Mouse (Mus musculus) lung, postnatal 0 days (tissue): ENCODE measurements around the gene Amn. TPM values are rescaled to one million over a fixed set of nuclear protein-coding genes. Genes with fewer than 3 reads are reported as not detected.

Experiments used
- ATAC-seq: fragments of 200-750 bp; cut with Nextera tagmentation; 2 replicates; pipeline ENCODE4 v1.8.0; 2017; ENCODE audit warnings: moderate library complexity
- DNase-seq: peaks from one replicate; pipeline ENCODE4 v3.0.0-alpha.2; 2016; ENCODE audit warnings: low spot score
- H3K27ac ChIP-seq: fragments of 300-500 bp; sonication (generic); 2 replicates; pipeline ENCODE4 v1.5.1; 2014; ENCODE audit warnings: antibody characterized with exemption, mild to moderate bottlenecking, low read length, mixed read lengths
- H3K27me3 ChIP-seq: fragments of 300-500 bp; sonication (generic); replicated peaks from 2 replicates; pipeline ENCODE4 v1.6.1; 2014; ENCODE audit warnings: low read length, mixed read lengths; ENCODE audit not compliant: insufficient read depth
- H3K36me3 ChIP-seq: fragments of 300-500 bp; sonication (generic); 2 replicates; pipeline ENCODE4 v1.6.1; 2014; ENCODE audit warnings: low read length, mixed read lengths; ENCODE audit not compliant: insufficient read depth
- H3K4me1 ChIP-seq: fragments of 300-500 bp; sonication (generic); 2 replicates; pipeline ENCODE4 v1.6.1; 2014; ENCODE audit warnings: antibody characterized with exemption, low read depth, low read length, mixed read lengths; ENCODE audit not compliant: insufficient read depth
- H3K4me2 ChIP-seq: fragments of 300-500 bp; sonication (generic); replicated peaks from 2 replicates; pipeline ENCODE4 v1.6.1; 2014; ENCODE audit warnings: low read depth, mild to moderate bottlenecking, low read length, moderate library complexity, mixed read lengths
- H3K4me3 ChIP-seq: fragments of 300-500 bp; sonication (generic); 2 replicates; pipeline ENCODE4 v1.5.1; 2014; ENCODE audit warnings: low read depth, low read length
- H3K9ac ChIP-seq: fragments of 300-500 bp; sonication (generic); replicated peaks from 2 replicates; pipeline ENCODE4 v1.6.1; 2014; ENCODE audit warnings: low read depth, mild to moderate bottlenecking
- H3K9me3 ChIP-seq: fragments of 300-500 bp; sonication (generic); 2 replicates; pipeline ENCODE4 v1.6.1; 2016; ENCODE audit warnings: low read length, mixed read lengths
- CTCF ChIP-seq: IDR thresholded peaks from 2 replicates; pipeline ENCODE4 v1.5.1; 2016; ENCODE audit warnings: antibody characterized with exemption, mild to moderate bottlenecking
- EP300 ChIP-seq: IDR thresholded peaks from 2 replicates; pipeline ENCODE4 v1.6.1; 2016; ENCODE audit warnings: antibody characterized with exemption, mild to moderate bottlenecking, control low read depth
- WGBS: fragments of 180-500 bp; shearing (Covaris S2); extraction: QIAGEN DNeasy Blood & Tissue Kit; methylation state at CpG from one replicate; pipeline ENCODE4 v1.1.7; 2014; 5-methylcytosine and 5-hydroxymethylcytosine counted together
- polyA plus RNA-seq: library from polyadenylated mRNA; unstranded; fragments of >200 nt; fragmentation: Nextera tagmentation; extraction: Ambion mirVana; gene quantifications from 2 replicates; pipeline ENCODE4 v1.2.1, GENCODE M21; 2015

Amn gene
- polyA plus RNA-seq, 1 experiment from 2014 or later = 0.31 TPM

- WGBS = 73% methylated on average over 8 of the region's 8 CpGs
- H3K4me2 ChIP-seq = no peak overlapping the region
- ATAC-seq = peak; percentile 40; the same call in 1 of the 2 replicates
These were observed 35.9 kb downstream of the Amn start for GRCm38 (mm10) chr12:111306821-111307220.

GRCm38 (mm10) chr12:111309256-111309655, 38.4 kb downstream of the Amn start:
- no peak for ATAC-seq
- Histone ChIP-seq H3K4me1 (no peaks in the 10 kb centered on the region), H3K27me3 (no peaks in the 10 kb centered on the region), H3K36me3 (peaks cover 73% of the 10 kb centered on the region), H3K9me3 (no peaks in the 10 kb centered on the region), H3K9ac (no peak overlapping the region), H3K4me2 (no peak overlapping the region), H3K27ac (no peak overlapping the region), H3K4me3 (no peak overlapping the region)
- WGBS = 80% methylated on average over 12 of the region's 12 CpGs
- TF ChIP-seq EP300 = no peak
- no peak for DNase-seq

More at GRCm38 (mm10) chr12:111306821-111307220, 35.9 kb downstream of the Amn start:
- no peak overlapping the region for H3K4me3 ChIP-seq
- no peaks in the 10 kb centered on the region for H3K9me3 ChIP-seq
- H3K27me3 ChIP-seq = no peaks in the 10 kb centered on the region
- DNase-seq = peak; percentile 20
- no peak for TF ChIP-seq EP300
- H3K27ac ChIP-seq = no peak overlapping the region
- H3K9ac ChIP-seq = no peak overlapping the region
- H3K4me1 ChIP-seq = no peaks in the 10 kb centered on the region
- peaks cover 64% of the 10 kb centered on the region for H3K36me3 ChIP-seq

- WGBS = 74% methylated on average over 14 of the region's 14 CpGs
- DNase-seq (no peak), ATAC-seq (no peak)
- H3K4me1 ChIP-seq = no peaks in the 10 kb centered on the region
- no peak overlapping the region for H3K27ac ChIP-seq
- no peaks in the 10 kb centered on the region for H3K9me3 ChIP-seq
- TF ChIP-seq CTCF = no peak
- no peak for TF ChIP-seq EP300
- H3K4me3 ChIP-seq = no peak overlapping the region
- no peak overlapping the region for H3K4me2 ChIP-seq
- no peak overlapping the region for H3K9ac ChIP-seq
- no peaks in the 10 kb centered on the region for H3K27me3 ChIP-seq
- H3K36me3 ChIP-seq = peaks cover 72% of the 10 kb centered on the region
These were observed 39.0 kb downstream of the Amn start for GRCm38 (mm10) chr12:111309931-111310330.

GRCm38 (mm10) chr12:111311775-111312174, 40.9 kb downstream of the Amn start:
- 93% methylated on average over 10 of the region's 10 CpGs for WGBS
- no peak overlapping the region for H3K27ac ChIP-seq
- TF ChIP-seq EP300 (no peak), CTCF (no peak)

GRCm38 (mm10) chr12:111314273-111314672, 43.4 kb downstream of the Amn start:
- DNase-seq = no peak

More at GRCm38 (mm10) chr12:111311775-111312174, 40.9 kb downstream of the Amn start:
- H3K9me3 ChIP-seq = no peaks in the 10 kb centered on the region
- ATAC-seq (no peak), DNase-seq (no peak)
- H3K36me3 ChIP-seq = peaks cover 61% of the 10 kb centered on the region
- H3K4me3 ChIP-seq = no peak overlapping the region
- H3K27me3 ChIP-seq = no peaks in the 10 kb centered on the region
- no peak overlapping the region for H3K4me2 ChIP-seq
- no peak overlapping the region for H3K9ac ChIP-seq
- H3K4me1 ChIP-seq = no peaks in the 10 kb centered on the region

GRCm38 (mm10) chr12:111317694-111318093, 46.8 kb downstream of the Amn start:
- ATAC-seq = no peak
- DNase-seq = no peak
- Histone ChIP-seq H3K9ac (no peak overlapping the region), H3K27me3 (no peaks in the 10 kb centered on the region), H3K4me3 (no peak overlapping the region), H3K4me2 (no peak overlapping the region), H3K27ac (no peak overlapping the region), H3K4me1 (no peaks in the 10 kb centered on the region), H3K9me3 (no peaks in the 10 kb centered on the region), H3K36me3 (peaks cover 69% of the 10 kb centered on the region)
- 86% methylated on average over 9 of the region's 9 CpGs for WGBS
- TF ChIP-seq CTCF (no peak), EP300 (no peak)

More at GRCm38 (mm10) chr12:111314273-111314672, 43.4 kb downstream of the Amn start:
- no peak overlapping the region for H3K9ac ChIP-seq
- no peaks in the 10 kb centered on the region for H3K27me3 ChIP-seq
- H3K4me1 ChIP-seq = no peaks in the 10 kb centered on the region
- no peak overlapping the region for H3K4me2 ChIP-seq
- H3K27ac ChIP-seq = no peak overlapping the region
- TF ChIP-seq EP300 = no peak
- no peak for TF ChIP-seq CTCF
- peaks cover 66% of the 10 kb centered on the region for H3K36me3 ChIP-seq
- H3K9me3 ChIP-seq = no peaks in the 10 kb centered on the region
- no peak for ATAC-seq
- 85% methylated on average over 7 of the region's 7 CpGs for WGBS
- no peak overlapping the region for H3K4me3 ChIP-seq

GRCm38 (mm10) chr12:111320549-111320948, 49.7 kb downstream of the Amn start:
- no peaks in the 10 kb centered on the region for H3K4me1 ChIP-seq
- ATAC-seq (peak; percentile 95), DNase-seq (peak; percentile 91)
- H3K4me3 ChIP-seq = no peak overlapping the region
- 46% methylated on average over 12 of the region's 12 CpGs for WGBS
- no peaks in the 10 kb centered on the region for H3K9me3 ChIP-seq
- no peak overlapping the region for H3K9ac ChIP-seq
- peaks cover 62% of the 10 kb centered on the region for H3K36me3 ChIP-seq
- H3K4me2 ChIP-seq = no peak overlapping the region
- H3K27me3 ChIP-seq = no peaks in the 10 kb centered on the region
- no peak overlapping the region for H3K27ac ChIP-seq
- TF ChIP-seq CTCF (no peak), EP300 (no peak; the same call in 1 of the 2 replicates)
